Mouse (Mus musculus) ES-E14 (cell line): Measurements from ENCODE around the gene Cwc25. TPM values are rescaled to one million over a fixed set of nuclear protein-coding genes. Genes with fewer than 3 reads are reported as not detected.
A peak's percentile ranks its signal among the peaks of the same experiment; 100 is the strongest.

Source experiments
- DNase-seq: peaks from one replicate; pipeline ENCODE4 v3.0.0-alpha.2; 2013; ENCODE audit warnings: low read depth, low spot score
- H3K27ac ChIP-seq: 2 replicates; pipeline ENCODE4 v1.5.1; 2012; ENCODE audit warnings: low read depth, mild to moderate bottlenecking, low read length, moderate library complexity, mixed read lengths; ENCODE audit not compliant: poor library complexity, insufficient read depth, severe bottlenecking
- H3K36me3 ChIP-seq: 2 replicates; pipeline ENCODE4 v1.6.1; 2012; ENCODE audit warnings: mild to moderate bottlenecking, low read length, moderate library complexity, mixed read lengths; ENCODE audit not compliant: control insufficient read depth, poor library complexity, insufficient read depth, severe bottlenecking
- H3K4me1 ChIP-seq, 2 experiments: fragments of 150-350 bp in 1 of 2; sonication (generic) in 1 of 2; 2 replicates each; pipeline ENCODE4 v1.6.1; 2012; ENCODE audit warnings: low read length in 2 of 2, mild to moderate bottlenecking in 1 of 2, mixed read lengths in 1 of 2; ENCODE audit not compliant: control insufficient read depth in 2 of 2, insufficient read depth in 2 of 2, poor library complexity in 1 of 2
- H3K4me3 ChIP-seq, 2 experiments: fragments of 150-350 bp in 1 of 2; sonication (generic) in 1 of 2; 2 replicates each; pipeline ENCODE4 v1.5.1; 2012; ENCODE audit warnings: low read length in 2 of 2, low read depth in 1 of 2, mild to moderate bottlenecking in 1 of 2, mixed read lengths in 1 of 2; ENCODE audit not compliant: insufficient read depth in 1 of 2, poor library complexity in 1 of 2, severe bottlenecking in 1 of 2
- H3K9ac ChIP-seq: 2 replicates; pipeline ENCODE4 v1.6.1; 2012; ENCODE audit warnings: low read depth, mild to moderate bottlenecking, low read length, mixed read lengths; ENCODE audit not compliant: poor library complexity, insufficient read depth, severe bottlenecking
- H3K9me3 ChIP-seq: fragments of 150-350 bp; sonication (generic); 2 replicates; pipeline ENCODE4 v1.6.1; 2012; ENCODE audit warnings: low read depth, mild to moderate bottlenecking, low read length; ENCODE audit not compliant: control insufficient read depth, insufficient read depth
- CHD2 ChIP-seq: IDR thresholded peaks from 2 replicates; pipeline ENCODE4 v1.6.1; 2014; ENCODE audit warnings: mild to moderate bottlenecking, low read depth, low read length, inconsistent platforms
- HCFC1 ChIP-seq: IDR thresholded peaks from 2 replicates; pipeline ENCODE4 v1.6.1; 2012; ENCODE audit warnings: low read length, inconsistent platforms, borderline replicate concordance; ENCODE audit not compliant: insufficient read depth
- MAFK ChIP-seq: IDR thresholded peaks from 2 replicates; pipeline ENCODE4 v1.6.1; 2014; ENCODE audit warnings: mild to moderate bottlenecking, low read depth, low read length, inconsistent platforms; ENCODE audit not compliant: insufficient read depth
- ZC3H11A ChIP-seq: IDR thresholded peaks from 2 replicates; pipeline ENCODE4 v1.6.1; 2012; ENCODE audit warnings: low read depth, mild to moderate bottlenecking, inconsistent platforms, low read length, borderline replicate concordance
- ZNF384 ChIP-seq: IDR thresholded peaks from 2 replicates; pipeline ENCODE4 v1.6.1; 2012; ENCODE audit warnings: low read depth, low read length, inconsistent platforms
- in situ Hi-C, 2 experiments: fragments of 600-800 bp; cut with MboI; formaldehyde crosslinking; loops; one replicate each; pipeline ENCODE4 v1.15.1; 2025; ENCODE audit warnings: low sequenced_read_pairs in 2 of 2, inconsistent platforms in 1 of 2; ENCODE audit not compliant: unreplicated experiment in 2 of 2
- total RNA-seq: library from RNA; depleted of rRNA; stranded (reverse); fragments of 300-350 nt; gene quantifications from 2 replicates; pipeline ENCODE4 v1.2.3, GENCODE M21; 2012

Gene Cwc25
- total RNA-seq, 1 experiment: 18.5 TPM

- Histone ChIP-seq H3K9me3 (no peaks in the 10 kb centered on the region), H3K9ac (peak overlapping the region; percentile 63; the same call in 1 of the 2 replicates), H3K36me3 (peaks cover 49% of the 10 kb centered on the region), H3K27ac (no peak overlapping the region; the same call in 1 of the 2 replicates), H3K4me1 (peaks cover 0 to 3% of the 10 kb centered on the region in 2 experiments; a peak in 1 of 4 replicates), H3K4me3 (peak overlapping the region; percentile 2 to 49; a peak in 3 of 4 replicates)
- no peak for DNase-seq
- in situ Hi-C loops: no loop called here
- TF ChIP-seq MAFK: no peak
- TF ChIP-seq ZC3H11A: no peak
- no peak for TF ChIP-seq CHD2
- no peak for TF ChIP-seq ZNF384
- no peak for TF ChIP-seq HCFC1
Measured at GRCm38 (mm10) chr11:97778918-97779317, 12.6 kb upstream of the Cwc25 start.

- Histone ChIP-seq H3K9ac (peak overlapping the region; percentile 41; the same call in 1 of the 2 replicates), H3K27ac (peak overlapping the region; percentile 66; the same call in 1 of the 2 replicates), H3K9me3 (no peaks in the 10 kb centered on the region), H3K4me1 (peaks cover 0 to 3% of the 10 kb centered on the region in 2 experiments; a peak in 1 of 4 replicates), H3K36me3 (peaks cover 49% of the 10 kb centered on the region), H3K4me3 (no peak overlapping the region)
- no peak for DNase-seq
- TF ChIP-seq ZC3H11A (no peak), ZNF384 (peak; percentile 74), CHD2 (peak; percentile 71)
- in situ Hi-C loops: no loop called here
Measured at GRCm38 (mm10) chr11:97777129-97777529, 10.8 kb upstream of the Cwc25 start.

GRCm38 (mm10) chr11:97776497-97777128, 10.3 kb upstream of the Cwc25 start:
- in situ Hi-C loops: no loop called here
- no peak for DNase-seq
- H3K4me1 ChIP-seq: peaks cover 0 to 3% of the 10 kb centered on the region in 2 experiments; a peak in 1 of 4 replicates
- peaks cover 44% of the 10 kb centered on the region for H3K36me3 ChIP-seq
- H3K27ac ChIP-seq: peak overlapping the region; percentile 66
- H3K4me3 ChIP-seq: no peak overlapping the region
- no peaks in the 10 kb centered on the region for H3K9me3 ChIP-seq
- TF ChIP-seq ZNF384: no peak
- no peak for TF ChIP-seq CHD2
- TF ChIP-seq MAFK: no peak
- no peak for TF ChIP-seq ZC3H11A
- TF ChIP-seq HCFC1: no peak
- H3K9ac ChIP-seq: peak overlapping the region; percentile 41; the same call in 1 of the 2 replicates

DNA sequence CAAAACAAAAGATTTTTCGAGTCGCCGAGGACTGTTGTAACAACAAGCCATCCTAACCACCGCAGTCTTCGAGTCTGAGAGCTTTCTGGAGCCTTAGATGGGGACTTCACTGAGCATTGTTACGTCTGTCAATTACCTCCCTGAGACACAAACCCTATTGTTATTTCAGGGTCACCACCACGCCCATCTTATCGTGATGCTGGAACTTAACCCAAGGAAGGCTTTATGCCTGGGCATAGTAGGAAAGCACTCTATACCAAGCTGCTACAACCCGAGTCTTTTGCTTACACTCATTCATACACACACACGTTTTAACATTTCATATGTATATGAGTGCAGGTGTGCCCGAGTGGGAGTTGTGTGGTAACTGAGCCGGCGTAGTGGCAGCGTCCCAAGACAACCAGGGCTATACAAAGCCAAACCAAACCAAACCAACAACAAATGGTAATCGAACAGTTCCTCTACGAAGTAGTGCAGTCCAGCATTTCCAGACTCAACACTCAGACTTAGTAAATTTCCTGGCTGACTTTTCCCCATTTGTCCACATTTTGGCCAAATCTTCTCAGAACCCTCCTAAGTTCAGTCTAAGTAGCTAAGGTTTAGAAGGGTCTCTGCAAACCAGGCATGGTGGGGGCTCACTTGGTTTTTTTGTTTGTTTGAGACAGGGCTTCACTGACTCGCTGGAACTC, 9.6 kb upstream of the Cwc25 start, which contains the start of gene 1700001P01Rik:
Gene 1700001P01Rik, minus strand, starts transcription at position 111 of the 689 bp plus-strand sequence.
- TF ChIP-seq ZC3H11A (no peak), ZNF384 (no peak), MAFK (no peak), CHD2 (no peak), HCFC1 (no peak)

More for the DNA sequence above, 9.6 kb upstream of the Cwc25 start, which contains the start of gene 1700001P01Rik:
- H3K9ac ChIP-seq: peak within 1 kb of the TSS; percentile 41; the same call in 1 of the 2 replicates
- peak within 1 kb of the TSS; percentile 66 for H3K27ac ChIP-seq
- peaks cover 0 to 3% of the 10 kb centered on the region in 2 experiments; a peak in 1 of 4 replicates for H3K4me1 ChIP-seq
- DNase-seq: no peak
- no peaks in the 10 kb centered on the region for H3K9me3 ChIP-seq
- peak within 1 kb of the TSS in 1 of 2 experiments; percentile 30; a peak in 3 of 4 replicates for H3K4me3 ChIP-seq
- peaks cover 38% of the 10 kb centered on the region for H3K36me3 ChIP-seq
- in situ Hi-C loops: no loop called here
